Mouse (Mus musculus) erythroid progenitor cell, adult 5-6 weeks (primary cell): ENCODE data around the gene Olfr1341. TPM values are rescaled to one million over a fixed set of nuclear protein-coding genes. Genes with fewer than 3 reads are reported as not detected.

Experiments used
- ATAC-seq: replicated peaks from 2 replicates; pipeline ENCODE4 v1.8.0; 2016; ENCODE audit warnings: moderate number of reproducible peaks, mild to moderate bottlenecking, moderate TSS enrichment, inconsistent platforms; ENCODE audit not compliant: poor library complexity, low FRiP score, severe bottlenecking
- total RNA-seq, 2 experiments: library from RNA; stranded (forward) in 1 of 2; stranded (reverse) in 1 of 2; fragments of 150-400 nt in 1 of 2; fragments of 186-747, 209-891 nt in 1 of 2; gene quantifications; 2 replicates each; pipeline versions ENCODE4 v1.2.3 to v1.2.4; 2015 to 2017; ENCODE audit warnings: low replicate concordance in 2 of 2

Gene Olfr1341
- not detected in 2 replicates for total RNA-seq (2015; ENCODE audit: low replicate concordance)
- not detected in 2 replicates for total RNA-seq (2017; ENCODE audit: low replicate concordance)

- no peak for ATAC-seq
Measured at GRCm38 (mm10) chr4:118703223-118703622, at the start of gene Olfr1341. TSS of gene Olfr1341 (plus strand) at chr4:118703523.

GRCm38 (mm10) chr4:118658652-118659051 is 44.7 kb upstream of the Olfr1341 start, which contains the start of gene Olfr62:
TSS of gene Olfr62 (plus strand) at chr4:118658952.
- ATAC-seq, result no peak

- no peak for ATAC-seq
Measured at GRCm38 (mm10) chr4:118687086-118687485, 16.2 kb upstream of the Olfr1341 start.

GRCm38 (mm10) chr4:118692412-118692973 is 10.8 kb upstream of the Olfr1341 start, which contains the start of gene Olfr1342:
TSS of gene Olfr1342 (minus strand) at chr4:118692756.
- no peak for ATAC-seq

- no peak for ATAC-seq
Measured at GRCm38 (mm10) chr4:118693812-118694211, 9.5 kb upstream of the Olfr1341 start.

- ATAC-seq, result no peak
Measured at GRCm38 (mm10) chr4:118708086-118708485, 4.8 kb downstream of the Olfr1341 start.

GRCm38 (mm10) chr4:118711656-118712055 is 8.3 kb downstream of the Olfr1341 start:
- ATAC-seq, result no peak

GRCm38 (mm10) chr4:118719838-118720237 is 16.5 kb downstream of the Olfr1341 start, which contains the start of gene Olfr1340:
TSS of gene Olfr1340 (plus strand) at chr4:118720138.
- no peak for ATAC-seq

GRCm38 (mm10) chr4:118721742-118722483 is 18.6 kb downstream of the Olfr1341 start:
- ATAC-seq, result no peak

- ATAC-seq, result no peak
Measured at GRCm38 (mm10) chr4:118731875-118732274, 28.6 kb downstream of the Olfr1341 start, which contains the start of gene Olfr1339. TSS of gene Olfr1339 (plus strand) at chr4:118732175.

- ATAC-seq, result no peak
Measured at GRCm38 (mm10) chr4:118739574-118739973, 36.3 kb downstream of the Olfr1341 start.

GRCm38 (mm10) chr4:118740988-118741698 is 37.8 kb downstream of the Olfr1341 start:
- ATAC-seq, result no peak

GRCm38 (mm10) chr4:118741881-118742280 is 38.6 kb downstream of the Olfr1341 start:
- no peak for ATAC-seq

GRCm38 (mm10) chr4:118758637-118759036 is 55.3 kb downstream of the Olfr1341 start, which contains the start of gene Olfr1338:
TSS of gene Olfr1338 (minus strand) at chr4:118758737.
- no peak for ATAC-seq

Other genes with a start within 250 kb of the Olfr1341 start
- 0.72 and 3.8 TPM in 2 replicates for gene Mpl, start 246.0 kb upstream of the Olfr1341 start, total RNA-seq (2015; ENCODE audit: low replicate concordance)
- gene Mpl, start 246.0 kb upstream of the Olfr1341 start, total RNA-seq (2017; ENCODE audit: low replicate concordance), result 0.77 TPM in 1 of 2 replicates, not detected in the other
- gene Tie1, start 213.5 kb upstream of the Olfr1341 start, total RNA-seq (2015; ENCODE audit: low replicate concordance), result not detected in 2 replicates
- not detected in 2 replicates for gene Tie1, start 213.5 kb upstream of the Olfr1341 start, total RNA-seq (2017; ENCODE audit: low replicate concordance)
- gene 2610528J11Rik, start 176.5 kb upstream of the Olfr1341 start, total RNA-seq (2015; ENCODE audit: low replicate concordance), result not detected in 2 replicates
- gene 2610528J11Rik, start 176.5 kb upstream of the Olfr1341 start, total RNA-seq (2017; ENCODE audit: low replicate concordance), result not detected in 2 replicates
- not detected in 2 replicates for gene Tmem125, start 159.5 kb upstream of the Olfr1341 start, total RNA-seq (2015; ENCODE audit: low replicate concordance)
- not detected in 2 replicates for gene Tmem125, start 159.5 kb upstream of the Olfr1341 start, total RNA-seq (2017; ENCODE audit: low replicate concordance)
- not detected in 2 replicates for gene Cfap57, start 82.7 kb upstream of the Olfr1341 start, total RNA-seq (2015; ENCODE audit: low replicate concordance)
- gene Cfap57, start 82.7 kb upstream of the Olfr1341 start, total RNA-seq (2017; ENCODE audit: low replicate concordance), result 0.08 and 0.64 TPM in 2 replicates
- gene Ebna1bp2, start 82.7 kb upstream of the Olfr1341 start, total RNA-seq (2015; ENCODE audit: low replicate concordance), result 12.6 and 19.8 TPM in 2 replicates
- gene Ebna1bp2, start 82.7 kb upstream of the Olfr1341 start, total RNA-seq (2017; ENCODE audit: low replicate concordance), result 13.7 and 29.0 TPM in 2 replicates
- not detected in 2 replicates for gene Olfr62, start 44.6 kb upstream of the Olfr1341 start, total RNA-seq (2015; ENCODE audit: low replicate concordance)
- not detected in 2 replicates for gene Olfr62, start 44.6 kb upstream of the Olfr1341 start, total RNA-seq (2017; ENCODE audit: low replicate concordance)
- not detected in 2 replicates for gene Olfr1342, start 10.8 kb upstream of the Olfr1341 start, total RNA-seq (2015; ENCODE audit: low replicate concordance)
- gene Olfr1342, start 10.8 kb upstream of the Olfr1341 start, total RNA-seq (2017; ENCODE audit: low replicate concordance), result not detected in 2 replicates
- not detected in 2 replicates for gene Olfr1340, start 16.6 kb downstream of the Olfr1341 start, total RNA-seq (2015; ENCODE audit: low replicate concordance)
- gene Olfr1340, start 16.6 kb downstream of the Olfr1341 start, total RNA-seq (2017; ENCODE audit: low replicate concordance), result not detected in 2 replicates
- not detected in 2 replicates for gene Olfr1339, start 28.7 kb downstream of the Olfr1341 start, total RNA-seq (2015; ENCODE audit: low replicate concordance)
- gene Olfr1339, start 28.7 kb downstream of the Olfr1341 start, total RNA-seq (2017; ENCODE audit: low replicate concordance), result not detected in 2 replicates
- gene Olfr1338, start 55.2 kb downstream of the Olfr1341 start, total RNA-seq (2015; ENCODE audit: low replicate concordance), result not detected in 2 replicates
- not detected in 2 replicates for gene Olfr1338, start 55.2 kb downstream of the Olfr1341 start, total RNA-seq (2017; ENCODE audit: low replicate concordance)
- gene Olfr1337, start 79.1 kb downstream of the Olfr1341 start, total RNA-seq (2015; ENCODE audit: low replicate concordance), result not detected in 2 replicates
- gene Olfr1337, start 79.1 kb downstream of the Olfr1341 start, total RNA-seq (2017; ENCODE audit: low replicate concordance), result not detected in 2 replicates
- not detected in 2 replicates for gene Olfr1335, start 106.4 kb downstream of the Olfr1341 start, total RNA-seq (2015; ENCODE audit: low replicate concordance)
- gene Olfr1335, start 106.4 kb downstream of the Olfr1341 start, total RNA-seq (2017; ENCODE audit: low replicate concordance), result not detected in 2 replicates
- not detected in 2 replicates for gene Olfr1333, start 132.8 kb downstream of the Olfr1341 start, total RNA-seq (2015; ENCODE audit: low replicate concordance)
- gene Olfr1333, start 132.8 kb downstream of the Olfr1341 start, total RNA-seq (2017; ENCODE audit: low replicate concordance), result not detected in 2 replicates
- not detected in 2 replicates for gene Olfr1331, start 161.1 kb downstream of the Olfr1341 start, total RNA-seq (2015; ENCODE audit: low replicate concordance)
- gene Olfr1331, start 161.1 kb downstream of the Olfr1341 start, total RNA-seq (2017; ENCODE audit: low replicate concordance), result not detected in 2 replicates
- gene Olfr1330, start 185.1 kb downstream of the Olfr1341 start, total RNA-seq (2015; ENCODE audit: low replicate concordance), result not detected in 2 replicates
- gene Olfr1330, start 185.1 kb downstream of the Olfr1341 start, total RNA-seq (2017; ENCODE audit: low replicate concordance), result not detected in 2 replicates
- not detected in 2 replicates for gene Olfr1329, start 213.9 kb downstream of the Olfr1341 start, total RNA-seq (2015; ENCODE audit: low replicate concordance)
- gene Olfr1329, start 213.9 kb downstream of the Olfr1341 start, total RNA-seq (2017; ENCODE audit: low replicate concordance), result not detected in 2 replicates
- gene Olfr1328, start 235.1 kb downstream of the Olfr1341 start, total RNA-seq (2015; ENCODE audit: low replicate concordance), result not detected in 2 replicates
- not detected in 2 replicates for gene Olfr1328, start 235.1 kb downstream of the Olfr1341 start, total RNA-seq (2017; ENCODE audit: low replicate concordance)